Mouse (Mus musculus): ENCODE measurements around the gene Ggt1. TPM values are rescaled to one million over a fixed set of nuclear protein-coding genes. Genes with fewer than 3 reads are reported as not detected.

Ggt1 gene
- total and polyA plus RNA-seq, 3 experiments, result 1.3 to 3.8 (median 2.1) TPM

DNA sequence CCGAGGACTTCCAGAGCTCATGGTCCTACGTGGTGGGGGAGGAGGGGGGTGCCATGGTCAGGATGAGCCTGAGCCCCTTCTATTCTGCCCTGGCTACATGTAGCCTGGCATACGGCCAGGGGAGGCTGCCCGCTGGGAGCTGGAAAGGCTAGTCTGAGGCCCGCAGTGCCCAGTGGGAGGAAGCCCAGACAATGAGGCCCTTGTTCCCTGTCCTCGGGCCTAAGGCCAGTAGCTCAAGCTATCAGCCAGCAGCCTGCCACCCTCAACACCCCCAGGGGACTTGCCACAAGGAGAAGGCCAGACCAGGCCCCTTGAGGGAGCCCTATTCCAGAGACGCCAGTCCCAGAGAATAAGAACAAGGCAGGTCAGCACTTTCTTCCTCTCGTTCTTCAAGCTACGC, 5.4 kb upstream of the Ggt1 start:
- H3K4me3 ChIP-seq (replicated peaks in 1 of 3; ENCODE audit: low read depth in 2 of 3, low read length in 2 of 3, poor library complexity in 1 of 3), result no peak overlapping the region
- no peaks in the 10 kb centered on the region for H3K79me2 ChIP-seq (replicated peaks; ENCODE audit: control insufficient read depth, extremely low read depth, insufficient read depth, poor library complexity, severe bottlenecking)
- H3K27ac ChIP-seq (ENCODE audit: insufficient read depth, low read depth), result no peak overlapping the region
- no peak for DNase-seq (ENCODE audit: extremely low read depth)
- no peak overlapping the region for H3K9ac ChIP-seq (ENCODE audit: insufficient read depth, low read depth)
- dilution Hi-C loops (cut with MboI; ENCODE audit: extremely low pct_ligation_motif_present, extremely low pct_unique_long_range_greater_than_20kb, low sequenced_read_pairs), result no loop called here
- no peaks in the 10 kb centered on the region for H3K9me3 ChIP-seq (replicated peaks; ENCODE audit: low read length)
- H3K36me3 ChIP-seq (replicated peaks in 1 of 2; ENCODE audit: control insufficient read depth in 1 of 2, insufficient read depth in 1 of 2, low read length in 1 of 2), result no peaks in the 10 kb centered on the region
- no peak overlapping the region for H3K4me2 ChIP-seq (ENCODE audit: insufficient read depth, low read depth, poor library complexity, severe bottlenecking)
- TF ChIP-seq KAT2A (IDR thresholded peaks at IDR 0.05; ENCODE audit: insufficient replicate concordance, low read length) (no peak), ELF1 (IDR thresholded peaks at IDR 0.05; ENCODE audit: low read depth, low read length) (no peak), CHD2 (IDR thresholded peaks at IDR 0.05; ENCODE audit: low read length) (no peak), JUN (IDR thresholded peaks at IDR 0.05; ENCODE audit: insufficient read depth, low read depth, low read length) (no peak), SIN3A (IDR thresholded peaks at IDR 0.05; ENCODE audit: low read length) (no peak), USF2 (conservative IDR thresholded peaks at IDR 0.05; ENCODE audit: low read depth, low read length) (no peak), UBTF (IDR thresholded peaks at IDR 0.05; ENCODE audit: low read depth, low read length) (no peak), MAZ (IDR thresholded peaks at IDR 0.05; ENCODE audit: low read depth, low read length) (no peak), NELFE (IDR thresholded peaks at IDR 0.05; ENCODE audit: low read depth, low read length) (no peak), MEF2A (IDR thresholded peaks at IDR 0.05; ENCODE audit: borderline replicate concordance, low read depth, low read length) (no peak), ZNF384 (IDR thresholded peaks at IDR 0.05; ENCODE audit: low read depth, low read length) (no peak), CHD1 (IDR thresholded peaks at IDR 0.05; ENCODE audit: low read depth, low read length) (no peak)
- in situ Hi-C loops (cut with MboI; ENCODE audit: low pct_ligation_motif_present, low pct_unique_long_range_greater_than_20kb, low sequenced_read_pairs), result no loop called here
- H3K4me1 ChIP-seq (ENCODE audit: control insufficient read depth in 1 of 2, insufficient read depth in 2 of 2), result peaks cover 14 to 31% of the 10 kb centered on the region in 2 experiments
- H3K27me3 ChIP-seq (replicated peaks), result peaks cover 13% of the 10 kb centered on the region

DNA sequence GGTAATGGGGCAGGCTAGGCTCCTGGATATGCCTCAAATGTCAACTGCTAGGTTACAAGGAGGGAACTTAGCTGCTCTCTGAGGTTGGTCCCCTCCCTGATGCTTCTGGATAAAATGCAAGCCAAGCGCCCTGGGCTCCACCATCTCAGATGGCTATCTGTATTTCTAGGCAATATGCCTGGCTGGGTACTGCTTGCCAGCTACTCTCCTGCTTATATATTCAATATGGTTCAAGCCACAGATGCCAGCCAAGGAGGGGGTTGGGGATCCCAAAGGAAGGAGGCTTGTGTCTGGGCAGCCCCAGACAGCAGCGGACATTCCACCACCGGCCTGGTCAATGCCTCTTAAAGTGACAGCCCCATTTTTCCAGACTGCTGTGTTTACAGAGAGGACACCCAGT, 2.9 kb upstream of the Ggt1 start:
- in situ Hi-C loops (cut with MboI; ENCODE audit: low pct_ligation_motif_present, low pct_unique_long_range_greater_than_20kb, low sequenced_read_pairs) (no loop called here), dilution Hi-C loops (cut with MboI; ENCODE audit: extremely low pct_ligation_motif_present, extremely low pct_unique_long_range_greater_than_20kb, low sequenced_read_pairs) (no loop called here)
- no peak overlapping the region for H3K4me3 ChIP-seq (replicated peaks in 1 of 3; ENCODE audit: low read depth in 2 of 3, low read length in 2 of 3, poor library complexity in 1 of 3)
- H3K4me1 ChIP-seq (ENCODE audit: control insufficient read depth in 1 of 2, insufficient read depth in 2 of 2), result peaks cover 14 to 28% of the 10 kb centered on the region in 2 experiments
- H3K27ac ChIP-seq (ENCODE audit: insufficient read depth, low read depth), result no peak overlapping the region
- peaks cover 20% of the 10 kb centered on the region for H3K27me3 ChIP-seq (replicated peaks)
- H3K79me2 ChIP-seq (replicated peaks; ENCODE audit: control insufficient read depth, extremely low read depth, insufficient read depth, poor library complexity, severe bottlenecking), result no peaks in the 10 kb centered on the region
- TF ChIP-seq MAZ (IDR thresholded peaks at IDR 0.05; ENCODE audit: low read depth, low read length), result no peak
- TF ChIP-seq SIN3A (IDR thresholded peaks at IDR 0.05; ENCODE audit: low read length), result no peak
- no peak for TF ChIP-seq ETS1 (conservative IDR thresholded peaks at IDR 0.05; ENCODE audit: low read depth, low read length)
- TF ChIP-seq CHD2 (IDR thresholded peaks at IDR 0.05; ENCODE audit: low read length), result no peak
- no peak for TF ChIP-seq USF1 (IDR thresholded peaks at IDR 0.05; ENCODE audit: low read depth, low read length)
- TF ChIP-seq POLR2AphosphoS2 (IDR thresholded peaks at IDR 0.05; ENCODE audit: low read depth, low read length), result no peak
- no peak for TF ChIP-seq PAX5 (IDR thresholded peaks at IDR 0.05; ENCODE audit: low read length)
- no peak for TF ChIP-seq BHLHE40 (IDR thresholded peaks at IDR 0.05; ENCODE audit: low read depth, low read length)
- TF ChIP-seq CTCF (conservative IDR thresholded peaks at IDR 0.05 in 1 of 2, IDR thresholded peaks at IDR 0.05 in 1 of 2; ENCODE audit: low read depth in 2 of 2, low read length in 2 of 2), result no peak
- TF ChIP-seq MAFK (IDR thresholded peaks at IDR 0.05; ENCODE audit: insufficient replicate concordance, low read length), result no peak
- TF ChIP-seq ZNF384 (IDR thresholded peaks at IDR 0.05; ENCODE audit: low read depth, low read length), result no peak
- TF ChIP-seq JUN (IDR thresholded peaks at IDR 0.05; ENCODE audit: insufficient read depth, low read depth, low read length), result no peak
- TF ChIP-seq JUND (conservative IDR thresholded peaks at IDR 0.05; ENCODE audit: low read depth, low read length), result no peak
- TF ChIP-seq IRF4 (IDR thresholded peaks at IDR 0.05; ENCODE audit: low read depth, low read length), result no peak
- no peak for TF ChIP-seq UBTF (IDR thresholded peaks at IDR 0.05; ENCODE audit: low read depth, low read length)
- no peak for TF ChIP-seq ZC3H11A (IDR thresholded peaks at IDR 0.05; ENCODE audit: low read depth, low read length)
- no peak for TF ChIP-seq SMC3 (IDR thresholded peaks at IDR 0.05; ENCODE audit: low read depth, low read length)
- no peak for TF ChIP-seq NRF1 (IDR thresholded peaks at IDR 0.05; ENCODE audit: low read depth, low read length)
- no peak for DNase-seq (ENCODE audit: extremely low read depth)
- H3K9ac ChIP-seq (ENCODE audit: insufficient read depth, low read depth), result no peak overlapping the region
- H3K36me3 ChIP-seq (replicated peaks in 1 of 2; ENCODE audit: control insufficient read depth in 1 of 2, insufficient read depth in 1 of 2, low read length in 1 of 2), result no peaks in the 10 kb centered on the region
- no peak overlapping the region for H3K4me2 ChIP-seq (ENCODE audit: insufficient read depth, low read depth, poor library complexity, severe bottlenecking)
- H3K9me3 ChIP-seq (replicated peaks; ENCODE audit: low read length), result no peaks in the 10 kb centered on the region
